Mouse (Mus musculus): ENCODE results near the gene Wdfy1.

Wdfy1 gene

DNA sequence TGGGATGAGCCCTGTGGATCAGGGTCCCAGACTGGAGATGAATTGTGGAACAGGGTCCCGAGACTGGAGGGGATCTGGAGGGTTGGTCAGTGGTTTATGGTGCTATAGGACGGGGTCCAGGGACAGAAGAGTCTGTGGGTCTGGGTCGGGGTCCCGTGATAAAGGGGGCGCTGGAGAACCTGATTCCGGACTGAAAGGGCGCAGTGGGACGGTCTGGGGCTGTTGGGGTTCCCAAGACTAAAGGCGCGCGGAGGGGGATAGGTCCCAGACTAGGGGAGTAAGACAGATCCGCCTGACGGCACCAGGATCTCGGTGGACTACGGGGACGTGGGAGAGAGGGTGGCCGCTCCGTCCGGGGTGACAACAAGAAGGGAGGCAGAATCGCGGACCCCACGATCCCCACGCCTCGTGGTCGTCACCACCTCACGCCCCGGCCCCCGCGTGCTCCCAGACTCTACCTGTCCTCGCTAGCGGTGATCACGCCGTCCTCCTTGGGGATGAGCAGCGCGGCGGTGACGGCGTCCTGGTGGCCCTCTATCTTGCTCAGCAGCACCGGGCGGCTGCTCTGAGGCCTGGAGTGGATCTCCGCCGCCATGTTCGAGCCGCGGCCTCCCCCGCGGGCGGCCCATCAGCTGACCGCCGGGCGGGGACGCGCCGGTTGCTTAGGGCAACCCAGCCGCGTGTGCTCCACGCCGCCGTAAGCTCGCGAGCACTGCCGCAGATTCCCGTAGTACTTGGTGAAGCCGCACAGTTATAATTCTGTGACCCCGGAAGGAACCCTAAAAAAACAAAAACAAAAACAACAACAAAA, 14.6 kb downstream of the Wdfy1 start:
- peak; percentile 50 for DNase-seq (ENCODE audit: low read depth, low spot score)

DNA sequence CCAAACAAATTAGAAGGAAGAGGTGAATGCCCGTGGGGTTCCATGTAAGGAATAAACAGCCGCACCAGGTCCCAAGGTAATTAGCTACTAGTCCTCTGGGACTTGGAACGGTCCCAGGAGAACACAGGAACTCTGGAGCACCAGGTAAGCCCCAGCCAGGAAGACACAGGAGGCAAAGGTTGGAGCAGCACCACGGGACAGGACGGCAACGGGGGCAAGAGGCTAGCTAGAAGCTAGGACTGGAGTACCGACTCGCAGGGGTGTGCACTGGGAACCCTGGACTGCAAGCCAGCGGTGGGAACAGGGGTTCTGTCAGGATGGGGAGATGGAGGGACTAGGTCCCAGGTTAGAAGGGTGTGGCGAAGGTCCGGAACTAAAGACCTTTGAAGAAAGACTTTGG, 15.3 kb downstream of the Wdfy1 start:
- DNase-seq (ENCODE audit: low read depth, low spot score): no peak

DNA sequence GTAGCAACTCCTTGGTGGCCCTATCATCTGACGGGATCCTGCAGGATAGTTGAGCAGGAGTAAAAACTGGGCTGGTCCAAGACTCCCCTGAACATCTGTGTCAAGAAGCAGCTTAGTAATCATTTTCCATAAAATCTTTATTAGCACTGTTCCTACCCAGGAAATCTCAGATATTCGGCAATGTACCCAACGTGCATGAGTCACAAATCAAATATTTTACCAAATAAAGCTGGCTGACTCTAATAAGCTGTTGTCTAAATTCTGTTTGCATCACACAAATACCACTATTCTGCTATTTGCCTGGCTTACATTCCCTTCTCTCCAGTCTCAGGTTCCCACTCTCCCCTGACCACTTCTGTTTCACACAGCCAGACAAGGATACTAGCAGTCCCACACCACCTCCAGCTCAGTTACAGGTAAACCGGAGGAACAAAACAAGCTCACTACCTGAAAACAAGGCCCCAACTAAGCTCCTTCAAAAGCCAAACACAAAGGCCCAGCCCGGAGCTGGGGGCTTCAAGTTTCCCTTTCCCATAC, 16.4 kb downstream of the Wdfy1 start:
- no peak for DNase-seq (ENCODE audit: low read depth, low spot score)

DNA sequence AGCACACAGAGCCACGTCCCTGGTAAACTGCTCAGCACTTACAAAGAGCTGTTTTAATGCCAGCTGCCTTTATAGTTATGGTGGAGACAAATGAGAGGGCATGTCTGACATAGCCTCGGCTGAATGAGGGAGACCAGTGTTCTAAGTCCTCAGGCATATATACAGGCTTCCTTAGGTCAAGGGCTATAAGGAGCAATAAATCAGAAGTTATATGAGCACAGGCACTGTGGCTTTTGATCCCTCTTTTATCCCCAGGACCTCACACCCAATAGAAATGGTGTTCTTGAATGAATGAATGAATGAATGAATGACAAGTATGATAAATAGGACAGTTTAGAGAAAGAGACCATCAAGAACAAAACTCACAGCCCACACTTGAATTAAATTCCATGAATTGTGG, 16.9 kb downstream of the Wdfy1 start:
- DNase-seq (ENCODE audit: low read depth, low spot score): no peak

DNA sequence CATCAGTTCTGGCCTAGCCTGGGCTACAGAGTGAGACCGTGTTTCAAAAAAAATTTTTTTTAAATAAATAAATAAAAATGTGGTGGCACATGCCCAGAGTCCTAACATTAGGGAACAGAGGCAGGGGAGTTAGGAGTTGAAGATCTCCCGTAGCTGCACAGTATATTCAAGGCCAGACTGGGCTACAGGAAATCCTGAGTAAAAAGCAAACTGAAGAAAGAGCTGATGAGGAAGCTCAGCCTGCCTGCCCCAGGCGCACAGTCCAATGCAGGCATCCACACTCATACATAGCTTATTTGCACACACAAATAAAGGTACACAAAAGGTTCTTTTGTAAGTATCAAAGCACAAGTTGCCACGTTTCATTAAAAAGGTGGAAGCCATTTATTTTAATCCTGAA, 18.3 kb downstream of the Wdfy1 start:
- no peak for DNase-seq (ENCODE audit: low read depth, low spot score)

DNA sequence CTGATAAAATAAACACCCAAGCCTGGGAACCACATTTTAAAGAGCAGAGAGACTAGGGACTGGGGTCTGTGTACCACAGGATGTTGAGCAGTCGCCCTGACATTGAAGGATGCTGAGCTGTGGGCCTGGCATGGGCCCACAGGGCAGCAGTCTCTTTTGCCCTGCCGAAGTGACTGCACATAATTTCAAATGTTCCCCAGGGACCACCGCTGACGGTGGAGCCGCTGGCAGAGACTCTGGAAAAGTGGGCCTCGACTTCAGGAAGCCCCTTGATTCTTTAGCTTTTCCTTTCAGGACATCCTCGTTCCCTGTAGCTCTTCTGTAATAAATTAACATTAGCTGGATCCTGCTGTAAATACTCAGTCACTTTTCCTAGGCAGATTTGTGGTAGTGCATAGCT, 18.8 kb downstream of the Wdfy1 start:
- no peak for DNase-seq (ENCODE audit: low read depth, low spot score)

DNA sequence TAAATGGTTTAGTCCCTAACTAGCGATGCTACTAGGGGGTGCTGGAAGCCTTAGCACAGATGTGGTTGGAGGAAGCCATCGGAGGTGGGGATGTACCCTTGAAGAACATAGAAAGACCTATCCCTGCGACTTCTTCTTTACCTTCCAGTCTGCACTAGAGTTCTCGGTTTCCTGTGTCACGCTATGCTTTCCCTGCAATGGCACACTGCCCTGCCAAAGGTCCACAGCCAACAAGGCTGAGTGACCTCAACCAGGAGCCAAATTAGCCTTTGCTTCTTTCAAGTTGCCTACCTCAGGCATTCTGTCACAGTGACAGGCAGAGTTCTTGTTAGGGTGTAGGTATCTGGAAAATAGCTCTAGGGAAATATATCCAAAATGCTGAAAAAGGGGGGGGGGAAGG, 19.5 kb downstream of the Wdfy1 start:
- DNase-seq (ENCODE audit: low read depth, low spot score): no peak

DNA sequence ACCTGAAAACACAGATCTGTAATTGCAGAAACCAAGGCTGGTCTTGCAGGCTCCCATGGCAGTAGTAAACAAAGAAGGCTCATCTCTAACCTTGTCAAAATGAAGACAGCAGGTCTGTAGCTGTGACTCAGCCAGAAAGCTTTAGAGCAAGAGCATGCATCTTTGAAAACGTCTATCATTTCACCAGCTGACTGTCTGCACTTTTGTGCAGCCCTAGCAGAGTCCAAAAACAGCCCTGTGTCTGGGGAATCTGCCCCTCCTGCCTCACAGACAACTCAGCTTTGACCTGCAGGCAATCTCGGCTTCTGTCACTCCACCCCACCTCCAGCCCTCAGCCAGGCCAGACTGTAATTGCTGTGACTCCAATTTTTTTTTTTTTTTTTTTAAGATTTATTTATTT, 20.6 kb downstream of the Wdfy1 start:
- no peak for DNase-seq (ENCODE audit: low read depth, low spot score)

DNA sequence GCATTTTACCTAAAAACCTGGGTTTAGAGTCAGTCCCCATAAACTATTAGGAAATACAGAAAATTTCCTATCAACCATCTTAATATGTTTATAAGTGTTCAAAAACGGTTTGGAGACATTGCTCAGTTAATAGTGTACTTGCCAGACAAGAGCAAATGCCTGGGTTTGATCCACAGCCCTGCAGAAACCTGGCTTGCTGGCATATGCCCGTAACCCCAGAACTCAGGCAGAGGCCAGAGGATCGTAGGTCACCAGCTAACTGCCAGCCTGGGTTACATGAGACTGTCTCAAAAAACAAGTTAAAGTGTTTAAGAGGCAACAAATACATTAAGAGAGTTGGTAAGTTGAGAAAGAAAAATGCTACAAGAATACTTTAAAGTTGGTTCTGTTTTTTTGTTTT, 21.0 kb downstream of the Wdfy1 start:
- DNase-seq (ENCODE audit: low read depth, low spot score): no peak

DNA sequence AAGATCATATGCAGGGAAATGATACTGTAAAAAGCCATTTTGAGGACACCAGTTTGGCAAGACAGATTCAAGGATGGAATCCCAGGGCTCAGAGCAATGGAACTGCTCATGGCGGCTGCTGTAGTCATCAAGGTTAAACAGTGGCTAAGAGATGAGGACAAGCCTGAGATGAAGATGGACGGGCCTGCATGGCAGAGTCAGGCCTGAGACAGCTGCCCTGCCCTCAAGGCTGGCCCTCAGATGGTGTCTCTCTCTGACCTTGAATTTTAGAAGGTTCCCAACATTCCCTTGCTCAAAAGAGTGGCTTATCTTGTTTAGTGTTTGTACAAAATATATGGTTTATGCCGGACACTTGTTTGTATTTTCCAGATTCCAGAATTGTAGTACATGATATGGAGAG, 22.5 kb downstream of the Wdfy1 start:
- DNase-seq (ENCODE audit: low read depth, low spot score): no peak

DNA sequence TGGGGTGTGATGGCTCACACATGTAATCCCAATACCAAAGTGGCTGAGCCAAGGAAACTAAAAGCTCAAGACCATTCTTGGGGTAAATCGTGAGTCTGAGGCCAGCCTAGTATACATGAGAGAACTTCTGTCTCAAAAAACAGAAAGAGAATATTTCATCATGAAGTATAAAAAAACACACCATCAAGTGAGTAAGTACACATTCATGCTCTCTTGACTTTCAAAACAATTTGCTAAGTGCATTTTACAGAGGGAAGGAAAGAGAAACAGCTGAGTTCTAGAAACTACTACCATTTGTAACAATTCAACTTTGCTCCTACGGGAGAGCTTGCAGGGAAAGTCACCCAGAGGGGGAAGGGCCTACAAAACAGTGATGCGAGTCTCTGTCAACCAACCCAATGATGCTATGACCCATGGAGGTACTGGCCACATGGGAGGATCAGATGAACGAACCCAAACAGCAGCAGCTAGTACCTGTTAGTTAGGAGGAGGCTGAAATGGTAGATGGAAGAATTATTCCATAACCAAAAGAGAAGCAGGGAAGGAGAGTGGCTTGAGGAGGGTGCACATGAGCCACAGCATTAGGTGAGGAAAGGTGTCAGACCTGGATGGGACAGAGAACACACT, 23.1 kb downstream of the Wdfy1 start:
- no peak for DNase-seq (ENCODE audit: low read depth, low spot score)

DNA sequence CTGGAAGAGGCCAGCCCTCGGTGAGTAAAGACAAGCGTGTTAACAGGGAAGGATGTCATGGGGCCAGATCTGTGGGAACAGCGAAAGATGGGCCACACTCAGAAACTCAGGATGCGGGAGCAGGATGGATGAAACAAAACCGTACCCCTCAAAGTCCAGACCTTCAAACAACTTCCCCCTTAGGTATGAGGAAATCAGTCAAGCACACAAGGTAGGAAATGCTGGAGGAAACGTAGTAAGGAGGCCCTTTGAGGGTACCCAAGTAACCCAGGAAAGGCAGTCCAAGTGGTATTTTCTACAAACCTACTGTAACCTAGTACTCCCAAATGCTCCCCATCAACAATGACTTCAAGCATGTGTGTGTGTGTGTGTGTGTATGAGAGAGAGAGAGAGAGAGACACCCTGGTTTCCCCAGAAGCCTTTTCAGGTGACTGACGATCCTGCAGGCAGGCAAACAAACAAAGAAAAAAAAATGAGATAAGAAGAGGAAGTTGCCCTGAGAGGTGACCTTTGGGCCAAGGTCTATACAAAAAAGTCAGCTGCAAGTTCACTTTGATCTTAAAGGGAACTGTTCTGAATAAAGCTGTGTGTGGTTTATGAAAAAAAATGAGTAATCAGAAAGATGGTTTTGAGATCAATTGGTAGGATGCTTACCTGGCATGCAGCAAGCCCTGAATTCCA, 23.8 kb downstream of the Wdfy1 start:
- DNase-seq (ENCODE audit: low read depth, low spot score): no peak

DNA sequence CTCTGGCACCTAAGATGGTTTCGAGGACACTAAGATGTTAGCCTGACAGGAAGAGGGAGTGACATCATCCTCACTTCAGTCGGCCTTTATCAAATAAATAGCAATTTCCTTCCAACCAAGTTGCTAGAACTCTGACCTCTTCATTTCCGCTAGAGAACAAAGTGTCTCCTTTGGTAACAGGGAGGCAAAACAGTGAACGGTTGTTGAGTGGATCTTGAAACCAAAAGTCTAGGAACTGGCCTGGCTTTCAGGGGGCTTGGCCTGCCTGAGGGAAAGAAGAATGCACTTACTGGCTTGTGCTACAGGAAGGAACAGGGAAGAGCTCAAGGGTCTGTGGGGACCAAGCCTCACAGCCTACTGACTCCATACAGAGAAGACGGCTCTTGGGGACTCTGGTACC, 24.8 kb downstream of the Wdfy1 start:
- no peak for DNase-seq (ENCODE audit: low read depth, low spot score)

DNA sequence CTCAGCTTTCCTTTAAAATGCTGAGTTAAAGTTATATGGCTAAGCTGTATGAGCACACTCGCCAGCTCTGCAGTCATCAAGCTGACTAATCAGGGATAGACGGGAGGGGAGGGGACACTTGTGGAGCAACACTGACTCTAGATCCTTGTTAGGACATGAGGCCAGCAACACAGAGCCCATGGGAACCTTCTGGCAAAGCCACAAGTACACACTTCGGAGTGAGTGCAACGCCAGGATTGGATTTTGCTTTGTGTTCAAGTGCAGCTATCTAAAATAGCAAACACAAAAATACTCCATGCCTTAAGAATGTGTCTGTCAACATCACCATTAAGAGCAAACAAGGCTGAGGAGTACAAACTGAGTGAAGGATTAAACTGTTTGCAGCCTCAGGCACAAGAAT, 29.9 kb downstream of the Wdfy1 start:
- no peak for DNase-seq (ENCODE audit: low read depth, low spot score)

DNA sequence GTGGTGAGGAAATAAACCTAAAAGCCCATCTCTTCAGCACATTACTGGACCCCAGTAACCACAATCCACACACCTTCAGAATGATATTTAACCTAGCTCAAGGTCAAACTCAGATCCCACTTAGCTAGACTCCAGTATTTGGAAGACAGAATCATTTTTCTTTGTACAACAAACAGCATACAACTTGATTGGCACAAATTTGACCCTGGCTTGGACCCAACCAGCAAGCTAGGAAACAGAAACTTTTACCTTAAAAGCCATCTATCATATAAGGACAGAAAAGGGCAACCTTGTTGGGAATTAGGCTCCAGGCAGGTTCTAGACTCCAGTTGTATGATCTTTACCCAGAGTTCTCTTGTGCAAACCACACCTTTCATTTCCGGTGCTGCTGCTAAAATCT, 32.6 kb downstream of the Wdfy1 start:
- no peak for DNase-seq (ENCODE audit: low read depth, low spot score)

DNA sequence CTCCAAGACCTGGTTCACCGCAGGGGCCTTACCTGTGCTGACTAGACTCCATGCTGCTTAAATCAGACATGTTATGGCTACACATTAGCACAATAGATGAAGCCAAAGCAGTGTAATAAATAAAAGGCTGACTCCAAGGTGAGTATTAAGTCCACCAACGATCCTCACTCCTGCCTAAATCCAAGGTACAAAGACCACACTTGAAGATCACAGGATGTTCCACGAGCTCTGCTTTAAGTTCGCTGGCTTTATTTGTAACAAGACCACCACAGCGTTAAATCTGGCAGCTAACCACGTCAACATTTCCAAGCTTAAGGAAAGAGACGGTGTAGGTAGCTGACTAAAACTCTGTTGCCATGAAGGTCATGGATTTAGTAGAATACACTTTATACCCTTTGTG, 33.0 kb downstream of the Wdfy1 start:
- no peak for DNase-seq (ENCODE audit: low read depth, low spot score)

DNA sequence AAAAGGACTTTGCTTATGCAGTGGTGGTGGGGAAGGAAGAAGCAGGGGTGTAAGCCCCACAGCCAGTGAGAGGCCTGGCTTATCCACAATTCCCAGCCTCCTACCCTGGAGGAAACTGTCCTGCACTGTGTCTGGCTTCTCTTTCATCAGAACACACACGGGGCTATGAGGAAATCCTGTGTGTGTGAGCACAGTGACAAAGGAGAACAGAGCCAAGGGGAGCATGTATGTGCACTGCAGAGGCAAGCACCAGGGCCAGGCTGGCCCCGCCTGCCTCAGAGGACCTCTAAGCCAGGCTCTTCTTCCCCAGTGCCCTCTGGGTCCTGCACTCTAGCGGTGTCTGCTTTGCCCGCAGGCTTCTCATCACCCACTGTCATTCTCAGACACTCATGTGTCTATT, 34.9 kb downstream of the Wdfy1 start:
- no peak for DNase-seq (ENCODE audit: low read depth, low spot score)

DNA sequence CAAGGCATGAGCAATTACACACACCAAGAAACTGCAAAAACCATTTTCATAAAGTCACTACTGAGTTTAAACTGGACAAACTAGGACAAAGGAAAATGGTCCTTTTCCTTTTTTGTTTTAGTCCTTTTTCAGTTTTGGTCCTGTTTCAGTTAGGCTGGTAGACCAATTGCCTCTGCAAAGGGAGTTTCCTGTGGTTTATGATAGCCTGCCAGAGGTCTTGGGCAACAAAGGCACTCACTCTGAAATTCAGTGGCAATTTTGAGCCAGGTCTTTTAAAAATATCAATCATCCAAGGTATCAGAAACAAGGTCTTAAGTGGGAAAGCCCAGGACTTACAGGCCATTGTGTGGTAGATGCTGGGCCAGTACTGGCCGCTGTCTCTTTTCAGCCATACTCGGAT, 36.2 kb downstream of the Wdfy1 start:
- no peak for DNase-seq (ENCODE audit: low read depth, low spot score)

DNA sequence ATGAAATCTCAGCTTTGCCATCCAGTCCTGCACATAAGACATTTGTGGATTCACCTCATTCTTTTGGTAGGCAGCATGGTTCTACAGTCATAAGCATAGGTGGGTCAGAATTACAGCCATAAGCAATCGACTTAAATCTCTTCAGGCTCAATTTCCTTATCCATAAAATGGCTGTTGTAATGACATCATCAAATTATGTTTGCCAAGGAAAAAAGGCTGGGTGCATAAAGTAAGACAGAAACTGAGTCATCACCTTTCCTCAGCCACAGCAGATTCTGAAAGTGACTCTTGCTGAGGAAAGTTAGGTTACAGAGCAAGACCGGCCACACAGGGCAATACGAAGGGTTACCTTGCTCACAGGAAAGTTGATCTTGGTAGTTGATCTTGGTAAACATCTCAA, 39.5 kb downstream of the Wdfy1 start:
- no peak for DNase-seq (ENCODE audit: low read depth, low spot score)

DNA sequence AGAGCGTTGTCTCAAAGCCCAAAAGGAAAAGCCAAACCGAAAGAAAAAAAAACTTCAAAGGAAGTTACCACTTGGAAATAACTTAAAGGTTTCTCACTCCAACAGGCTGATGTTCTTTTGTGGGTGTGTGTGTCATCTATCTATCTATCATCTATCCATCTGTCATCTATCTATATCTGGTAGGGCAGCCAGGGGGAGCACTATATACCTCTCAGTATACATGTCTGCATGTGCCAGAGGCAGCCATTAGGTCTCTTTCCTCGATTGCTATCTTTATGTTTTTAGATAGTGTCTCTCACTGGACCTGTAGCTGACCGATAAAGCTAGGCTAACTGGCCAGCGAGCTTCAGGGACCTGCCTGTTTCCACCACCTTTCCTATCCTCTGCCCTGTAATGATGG, 41.1 kb downstream of the Wdfy1 start:
- no peak for DNase-seq (ENCODE audit: low read depth, low spot score)

DNA sequence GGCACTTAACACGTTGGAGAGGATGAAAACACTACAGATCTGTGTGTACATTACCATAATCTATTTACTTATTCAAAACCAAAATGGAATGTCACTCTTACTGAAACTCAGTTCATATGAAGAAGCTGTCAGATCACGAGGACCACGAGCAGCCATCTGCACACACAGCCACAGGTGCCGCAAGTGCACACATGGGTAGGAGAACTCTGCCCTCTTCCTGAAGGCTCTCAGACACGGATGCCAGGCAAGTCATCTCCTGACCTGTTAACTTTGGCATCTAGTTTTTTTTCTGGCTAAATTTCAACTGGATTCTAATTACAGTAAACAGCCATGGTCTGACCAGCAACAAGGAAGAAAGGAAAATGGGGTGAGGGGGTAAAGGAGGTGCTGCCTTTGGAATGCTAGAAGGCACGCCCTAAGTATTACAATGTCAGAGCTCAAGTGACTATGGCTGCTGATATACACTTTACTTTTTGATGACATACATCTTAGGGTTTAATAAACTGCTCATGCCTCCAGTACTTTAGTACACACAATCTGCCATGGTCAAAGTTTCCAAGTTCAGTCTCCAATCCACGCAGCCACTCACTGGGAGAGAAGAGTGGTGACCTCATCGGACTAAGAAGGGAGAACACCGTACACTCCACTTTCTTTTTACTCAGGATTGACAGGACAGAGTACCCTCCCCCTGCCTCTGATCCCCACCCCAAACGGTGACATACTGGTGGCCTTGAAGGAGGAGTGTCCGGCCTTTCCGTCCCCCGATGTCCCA, 61.6 kb downstream of the Wdfy1 start:
- DNase-seq (ENCODE audit: low read depth, low spot score): no peak

DNA sequence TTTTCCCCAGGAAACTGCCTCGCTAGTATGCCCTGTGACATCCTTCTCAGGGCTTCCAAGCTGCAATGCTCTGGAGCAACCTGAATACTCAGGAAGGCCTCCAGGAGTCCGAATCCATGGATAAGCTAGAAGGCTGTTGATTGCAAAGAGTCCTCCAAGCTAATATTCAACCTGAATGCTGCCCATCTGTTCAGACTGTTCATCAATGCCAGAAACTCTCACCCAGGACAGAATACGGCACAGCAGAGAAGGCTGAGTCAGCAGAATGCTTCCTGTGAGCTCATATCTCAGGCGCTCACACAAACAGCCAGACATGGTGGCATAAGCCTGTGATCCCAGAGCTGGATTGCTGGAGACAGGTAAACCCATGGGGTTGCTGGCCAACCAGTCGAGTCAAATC, 62.9 kb downstream of the Wdfy1 start:
- DNase-seq (ENCODE audit: low read depth, low spot score): no peak
